Mouse (Mus musculus): ENCODE data around the gene Evi5l. TPM values are rescaled to one million over a fixed set of nuclear protein-coding genes. Genes with fewer than 3 reads are reported as not detected.

The Evi5l gene
- polyA plus RNA-seq, 1 experiment = not detected

DNA sequence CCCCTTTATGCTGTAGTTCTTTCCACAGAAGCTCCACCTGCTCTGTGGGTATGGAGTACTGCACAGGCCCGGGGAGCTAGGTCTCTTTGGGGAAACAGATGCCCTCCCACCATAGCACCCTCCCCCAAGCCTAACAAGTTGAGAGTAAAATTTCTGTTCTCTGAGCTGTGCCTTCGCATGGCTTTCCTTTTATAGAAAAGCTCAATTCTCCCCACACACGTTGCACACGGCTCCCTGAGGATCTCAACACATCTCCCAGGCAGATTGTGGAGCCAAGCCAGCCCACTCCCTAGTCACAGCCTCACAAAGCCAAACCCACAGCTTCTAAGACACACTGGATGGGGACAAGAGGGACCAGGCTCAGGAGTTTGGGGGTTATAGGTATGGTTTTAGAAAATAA is 90.5 kb downstream of the Evi5l start:
- peak overlapping the region; percentile 92 for H3K27ac ChIP-seq (ENCODE audit: insufficient read depth, low read depth, low read length)
- peaks cover 51% of the 10 kb centered on the region for H3K4me1 ChIP-seq (ENCODE audit: control insufficient read depth, insufficient read depth, low read length)
- TF ChIP-seq CTCF (IDR thresholded peaks at IDR 0.05; ENCODE audit: insufficient read depth, low read depth, low read length) (no peak), POLR2A (IDR thresholded peaks at IDR 0.05; ENCODE audit: insufficient read depth, low read depth, low read length) (no peak; the same call in 1 of the 2 replicates)
- 0 out of 2 replicates have a peak overlapping the region, but pooled peaks have one; percentile 95 for H3K4me3 ChIP-seq (ENCODE audit: insufficient read depth, low read depth, low read length)
- 10% methylated on average over 4 of the region's 4 CpGs for WGBS

DNA sequence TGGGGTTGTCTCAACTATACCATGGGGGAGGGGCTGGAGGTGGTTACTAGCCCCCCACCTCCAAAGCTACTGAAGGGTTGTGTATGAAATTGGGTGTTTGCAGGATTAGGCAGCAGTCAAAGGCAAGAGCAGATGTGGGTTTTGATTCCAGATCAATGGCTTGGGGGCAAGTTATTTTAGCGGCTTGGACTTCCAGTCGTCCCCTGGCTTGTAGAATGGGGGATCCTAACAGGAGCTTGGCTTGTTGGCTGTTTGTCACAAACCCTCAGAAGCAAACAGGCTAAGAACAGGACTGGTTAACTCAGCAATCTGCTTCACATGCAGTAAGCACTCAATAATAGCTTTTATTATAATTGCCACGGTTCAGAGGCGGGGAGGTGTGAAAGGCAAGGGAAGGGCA is 91.0 kb downstream of the Evi5l start:
- WGBS = 23% methylated on average over 4 of the region's 4 CpGs
- TF ChIP-seq POLR2A (IDR thresholded peaks at IDR 0.05; ENCODE audit: insufficient read depth, low read depth, low read length) (no peak), CTCF (IDR thresholded peaks at IDR 0.05; ENCODE audit: insufficient read depth, low read depth, low read length) (no peak)

DNA sequence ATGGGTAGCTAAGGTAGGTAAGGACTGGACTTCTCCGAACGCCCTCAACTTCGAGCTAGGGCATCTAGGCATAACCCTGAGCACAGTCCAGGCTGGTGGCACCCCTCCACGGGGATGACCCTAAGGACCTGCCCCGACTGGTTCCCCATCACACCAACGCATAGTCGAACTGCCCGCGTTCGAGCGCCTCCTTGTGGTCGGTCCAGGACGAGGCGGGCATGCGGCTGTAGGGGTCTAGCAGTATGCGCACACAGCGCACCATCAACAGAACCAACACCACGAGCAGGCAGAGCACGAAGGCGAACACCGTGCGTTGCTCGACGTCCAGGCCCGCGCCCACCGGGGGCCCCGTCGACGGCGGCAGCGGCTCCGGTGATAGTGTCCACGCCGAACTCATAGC is 91.9 kb downstream of the Evi5l start:
- TF ChIP-seq CTCF (IDR thresholded peaks at IDR 0.05; ENCODE audit: insufficient read depth, low read depth, low read length) (peak; percentile 92), POLR2A (IDR thresholded peaks at IDR 0.05; ENCODE audit: insufficient read depth, low read depth, low read length) (no peak)
- Histone ChIP-seq H3K4me1 (ENCODE audit: control insufficient read depth, insufficient read depth, low read length) (peaks cover 47% of the 10 kb centered on the region), H3K4me3 (ENCODE audit: insufficient read depth, low read depth, low read length) (peak overlapping the region; percentile 95), H3K27ac (ENCODE audit: insufficient read depth, low read depth, low read length) (peak overlapping the region; percentile 92)
- 3% methylated on average over 35 of the region's 35 CpGs for WGBS

More for the DNA sequence above, 91.0 kb downstream of the Evi5l start:
- H3K4me1 ChIP-seq (ENCODE audit: control insufficient read depth, insufficient read depth, low read length) = peaks cover 50% of the 10 kb centered on the region
- H3K4me3 ChIP-seq (ENCODE audit: insufficient read depth, low read depth, low read length) = peak overlapping the region; percentile 95
- H3K27ac ChIP-seq (ENCODE audit: insufficient read depth, low read depth, low read length) = peak overlapping the region; percentile 92

- peak overlapping the region; percentile 92 for H3K27ac ChIP-seq (ENCODE audit: insufficient read depth, low read depth, low read length)
- WGBS = under 1% methylated on average over 32 of the region's 32 CpGs
- H3K4me3 ChIP-seq (ENCODE audit: insufficient read depth, low read depth, low read length) = peak overlapping the region; percentile 95
- no peak for TF ChIP-seq CTCF (IDR thresholded peaks at IDR 0.05; ENCODE audit: insufficient read depth, low read depth, low read length)
- TF ChIP-seq POLR2A (IDR thresholded peaks at IDR 0.05; ENCODE audit: insufficient read depth, low read depth, low read length) = no peak
- peaks cover 47% of the 10 kb centered on the region for H3K4me1 ChIP-seq (ENCODE audit: control insufficient read depth, insufficient read depth, low read length)
Observed at GRCm38 (mm10) chr8:4258678-4259077, 92.3 kb downstream of the Evi5l start.

- H3K4me3 ChIP-seq (ENCODE audit: insufficient read depth, low read depth, low read length) = peak within 1 kb of the TSS; percentile 95
- H3K27ac ChIP-seq (ENCODE audit: insufficient read depth, low read depth, low read length) = peak within 1 kb of the TSS; percentile 92
- H3K4me1 ChIP-seq (ENCODE audit: control insufficient read depth, insufficient read depth, low read length) = peaks cover 47% of the 10 kb centered on the region
- TF ChIP-seq POLR2A (IDR thresholded peaks at IDR 0.05; ENCODE audit: insufficient read depth, low read depth, low read length) (peak; percentile 37; the same call in 1 of the 2 replicates), CTCF (IDR thresholded peaks at IDR 0.05; ENCODE audit: insufficient read depth, low read depth, low read length) (no peak)
- 4% methylated on average over 32 of the region's 33 CpGs for WGBS
Observed at GRCm38 (mm10) chr8:4259125-4259804, 92.9 kb downstream of the Evi5l start, which contains the start of gene Ctxn1. Gene Ctxn1 (minus strand): TSS chr8:4259274.

DNA sequence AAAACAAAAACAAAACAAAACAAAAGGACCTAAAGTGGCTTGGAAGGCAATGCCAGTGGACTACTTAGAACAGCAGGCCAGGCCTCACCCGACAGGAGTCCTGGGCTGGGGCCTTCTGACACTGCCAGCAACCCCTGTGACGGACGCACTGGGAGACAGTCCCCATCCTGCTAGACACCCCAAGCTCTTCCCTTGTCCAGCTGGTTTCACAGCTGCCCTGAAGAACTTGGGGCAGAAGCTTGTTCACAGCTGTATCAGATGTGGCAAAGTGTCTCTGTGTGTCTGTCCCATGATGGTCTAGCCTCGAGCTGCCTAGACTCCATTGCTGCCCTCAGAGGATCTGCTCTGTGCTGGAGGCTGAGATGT is 93.4 kb downstream of the Evi5l start:
- H3K4me1 ChIP-seq (ENCODE audit: control insufficient read depth, insufficient read depth, low read length) = peaks cover 47% of the 10 kb centered on the region
- no peak overlapping the region for H3K4me3 ChIP-seq (ENCODE audit: insufficient read depth, low read depth, low read length)
- 84% methylated on average over 4 of the region's 4 CpGs for WGBS
- TF ChIP-seq CTCF (IDR thresholded peaks at IDR 0.05; ENCODE audit: insufficient read depth, low read depth, low read length) (no peak), POLR2A (IDR thresholded peaks at IDR 0.05; ENCODE audit: insufficient read depth, low read depth, low read length) (no peak)
- H3K27ac ChIP-seq (ENCODE audit: insufficient read depth, low read depth, low read length) = 0 out of 2 replicates have a peak overlapping the region, but pooled peaks have one; percentile 62

Other genes starting within 250 kb of the Evi5l start
- gene Cd209b, start 239.7 kb upstream of the Evi5l start, polyA plus RNA-seq (2012; ENCODE audit: insufficient read depth, insufficient read length, low replicate concordance, missing spikeins) = not detected in 2 replicates
- not detected in 2 replicates for gene Cd209c, start 211.8 kb upstream of the Evi5l start, polyA plus RNA-seq (2012; ENCODE audit: insufficient read depth, insufficient read length, low replicate concordance, missing spikeins)
- not detected in 2 replicates for gene Cd209f, start 60.7 kb upstream of the Evi5l start, polyA plus RNA-seq (2012; ENCODE audit: insufficient read depth, insufficient read length, low replicate concordance, missing spikeins)
- not detected in 2 replicates for gene Cd209g, start 32.5 kb upstream of the Evi5l start, polyA plus RNA-seq (2012; ENCODE audit: insufficient read depth, insufficient read length, low replicate concordance, missing spikeins)
- not detected in 2 replicates for gene Prr36, start 50.9 kb downstream of the Evi5l start, polyA plus RNA-seq (2012; ENCODE audit: insufficient read depth, insufficient read length, low replicate concordance, missing spikeins)
- not detected in 2 replicates for gene Lrrc8e, start 60.3 kb downstream of the Evi5l start, polyA plus RNA-seq (2012; ENCODE audit: insufficient read depth, insufficient read length, low replicate concordance, missing spikeins)
- gene Map2k7, start 72.2 kb downstream of the Evi5l start, polyA plus RNA-seq (2012; ENCODE audit: insufficient read depth, insufficient read length, low replicate concordance, missing spikeins) = not detected in 2 replicates
- not detected in 2 replicates for gene Gm49320, start 72.3 kb downstream of the Evi5l start, polyA plus RNA-seq (2012; ENCODE audit: insufficient read depth, insufficient read length, low replicate concordance, missing spikeins)
- not detected in 2 replicates for gene Tgfbr3l, start 81.6 kb downstream of the Evi5l start, polyA plus RNA-seq (2012; ENCODE audit: insufficient read depth, insufficient read length, low replicate concordance, missing spikeins)
- gene Snapc2, start 86.5 kb downstream of the Evi5l start, polyA plus RNA-seq (2012; ENCODE audit: insufficient read depth, insufficient read length, low replicate concordance, missing spikeins) = not detected in 2 replicates
- not detected in 2 replicates for gene Ctxn1, start 92.7 kb downstream of the Evi5l start, polyA plus RNA-seq (2012; ENCODE audit: insufficient read depth, insufficient read length, low replicate concordance, missing spikeins)
- gene Timm44, start 109.3 kb downstream of the Evi5l start, polyA plus RNA-seq (2012; ENCODE audit: insufficient read depth, insufficient read length, low replicate concordance, missing spikeins) = not detected in 2 replicates
- 506 TPM in 1 of 2 replicates, not detected in the other for gene Ccl25, start 158.6 kb downstream of the Evi5l start, polyA plus RNA-seq (2012; ENCODE audit: insufficient read depth, insufficient read length, low replicate concordance, missing spikeins)
- 138 TPM in 1 of 2 replicates, not detected in the other for gene Elavl1, start 158.8 kb downstream of the Evi5l start, polyA plus RNA-seq (2012; ENCODE audit: insufficient read depth, insufficient read length, low replicate concordance, missing spikeins)